Mouse (Mus musculus) liver, embryonic 14.5 days (tissue): ENCODE measurements around the gene Cog2.

ENCODE experiments used
- CTCF ChIP-seq: IDR thresholded peaks from 2 replicates; pipeline ENCODE4 v1.5.1; 2016; ENCODE audit warnings: antibody characterized with exemption, low read depth, control low read depth
- EP300 ChIP-seq: IDR thresholded peaks from 2 replicates; pipeline ENCODE4 v1.6.1; 2016; ENCODE audit warnings: antibody characterized with exemption, low read depth

DNA sequence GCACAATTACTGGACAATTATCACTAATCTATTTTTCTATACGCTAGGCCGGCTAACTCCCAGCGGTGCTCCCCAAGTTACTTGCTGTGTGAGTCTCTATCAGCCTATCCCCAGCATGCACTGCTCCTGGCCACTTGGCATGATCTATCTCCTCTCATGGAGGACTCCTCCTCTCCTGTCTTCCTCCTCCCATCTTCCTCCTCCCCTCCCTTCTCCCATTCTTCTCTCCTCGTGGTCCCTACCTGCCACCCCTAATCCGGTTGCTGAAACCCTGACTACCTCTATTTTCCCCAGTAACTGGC lies 20.7 kb upstream of the Cog2 start:
- TF ChIP-seq CTCF: no peak
- no peak for TF ChIP-seq EP300
